Mouse (Mus musculus) bone marrow macrophage, adult 2 months (primary cell): ENCODE results near the gene Tspan18. TPM values are rescaled to one million over a fixed set of nuclear protein-coding genes. Genes with fewer than 3 reads are reported as not detected.

ENCODE experiments used
- H3K27ac ChIP-seq: 2 replicates; pipeline ENCODE4 v1.5.1; 2012; ENCODE audit warnings: low read depth, low read length; ENCODE audit not compliant: insufficient read depth
- H3K4me1 ChIP-seq: 2 replicates; pipeline ENCODE4 v1.6.1; 2012; ENCODE audit warnings: low read length; ENCODE audit not compliant: control insufficient read depth, insufficient read depth
- H3K4me3 ChIP-seq: 2 replicates; pipeline ENCODE4 v1.5.1; 2012; ENCODE audit warnings: mild to moderate bottlenecking, low read length, moderate library complexity; ENCODE audit not compliant: insufficient read depth
- CTCF ChIP-seq: IDR thresholded peaks from 2 replicates; pipeline ENCODE4 v1.5.1; 2012; ENCODE audit warnings: low read depth, mild to moderate bottlenecking, low read length, moderate library complexity
- POLR2A ChIP-seq: IDR thresholded peaks from 2 replicates; pipeline ENCODE4 v1.6.1; 2012; ENCODE audit warnings: mild to moderate bottlenecking, low read depth, low read length, borderline replicate concordance
- polyA plus RNA-seq: library from polyadenylated mRNA; stranded (reverse); fragments of >200 nt; gene quantifications from 2 replicates; pipeline ENCODE4 v1.2.4, GENCODE M21; 2012; ENCODE audit not compliant: missing spikeins, insufficient read depth, insufficient read length

Tspan18 gene
- polyA plus RNA-seq, 1 experiment: not detected

- H3K27ac ChIP-seq: no peak overlapping the region
- TF ChIP-seq CTCF (no peak), POLR2A (no peak)
- no peak overlapping the region for H3K4me3 ChIP-seq
- no peaks in the 10 kb centered on the region for H3K4me1 ChIP-seq
Observed at GRCm38 (mm10) chr2:93269611-93270010, 64.7 kb downstream of the Tspan18 start.

GRCm38 (mm10) chr2:93268711-93269270 lies 65.5 kb downstream of the Tspan18 start:
- TF ChIP-seq POLR2A (no peak), CTCF (no peak)
- no peaks in the 10 kb centered on the region for H3K4me1 ChIP-seq
- no peak overlapping the region for H3K27ac ChIP-seq
- H3K4me3 ChIP-seq: no peak overlapping the region

DNA sequence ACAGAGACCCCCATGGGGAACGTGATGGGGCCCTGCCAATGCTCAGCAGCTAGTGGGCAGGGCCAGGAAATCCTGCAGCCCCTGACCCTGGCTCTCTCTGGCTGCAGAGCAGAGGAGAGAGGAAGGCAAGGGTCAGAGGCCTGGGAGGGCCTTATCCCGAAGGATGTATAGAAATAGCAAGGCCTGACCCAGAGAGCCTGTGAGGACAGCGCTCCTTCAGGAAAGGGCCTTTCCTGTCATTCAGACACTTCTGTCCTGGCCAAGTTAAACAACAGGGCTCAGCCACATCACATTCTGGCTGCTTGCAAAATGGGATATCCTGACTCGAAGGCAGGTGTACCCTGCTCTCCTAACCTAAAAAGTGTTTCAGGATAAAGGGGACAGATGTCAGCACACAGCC lies 66.5 kb downstream of the Tspan18 start:
- TF ChIP-seq POLR2A (no peak), CTCF (no peak)
- Histone ChIP-seq H3K4me3 (no peak overlapping the region), H3K27ac (no peak overlapping the region), H3K4me1 (no peaks in the 10 kb centered on the region)

DNA sequence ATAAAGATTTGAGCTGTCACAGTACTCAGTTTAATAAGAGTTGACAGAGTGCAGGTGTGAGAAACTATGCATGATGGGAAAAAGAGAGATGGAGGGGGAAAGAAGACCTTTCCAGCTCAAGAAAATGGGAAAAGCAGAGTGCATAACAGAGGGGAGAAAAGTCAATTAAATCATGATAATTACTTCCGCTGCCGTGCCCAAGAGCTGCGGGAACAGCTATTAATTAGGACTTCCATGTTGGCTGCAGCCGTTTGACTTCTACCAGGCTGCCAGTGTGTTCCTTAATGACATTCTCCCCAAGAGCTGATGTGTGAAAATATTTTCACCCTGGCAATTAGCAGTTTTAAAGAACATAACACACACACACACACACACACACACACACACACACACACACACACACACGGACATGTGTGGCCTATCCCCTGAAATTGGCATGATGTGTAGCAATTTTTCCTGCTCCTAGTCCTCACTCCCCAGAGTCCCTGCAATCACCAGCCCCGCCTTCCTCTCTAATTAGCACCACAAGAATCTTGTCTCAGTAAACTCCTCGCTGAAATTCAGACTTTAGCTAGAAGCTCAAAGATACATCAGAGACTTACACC lies 67.6 kb downstream of the Tspan18 start:
- H3K27ac ChIP-seq: no peak overlapping the region
- no peak overlapping the region for H3K4me3 ChIP-seq
- peaks cover 3% of the 10 kb centered on the region; the same call in 1 of the 2 replicates for H3K4me1 ChIP-seq
- TF ChIP-seq POLR2A: no peak
- TF ChIP-seq CTCF: no peak

GRCm38 (mm10) chr2:93262291-93263285 lies 71.7 kb downstream of the Tspan18 start:
- Histone ChIP-seq H3K27ac (no peak overlapping the region), H3K4me3 (no peak overlapping the region), H3K4me1 (peaks cover 6% of the 10 kb centered on the region; the same call in 1 of the 2 replicates)
- no peak for TF ChIP-seq CTCF
- no peak for TF ChIP-seq POLR2A

GRCm38 (mm10) chr2:93261521-93262290 lies 72.6 kb downstream of the Tspan18 start:
- Histone ChIP-seq H3K27ac (no peak overlapping the region), H3K4me3 (no peak overlapping the region), H3K4me1 (peaks cover 6% of the 10 kb centered on the region; the same call in 1 of the 2 replicates)
- TF ChIP-seq POLR2A (no peak), CTCF (no peak)

DNA sequence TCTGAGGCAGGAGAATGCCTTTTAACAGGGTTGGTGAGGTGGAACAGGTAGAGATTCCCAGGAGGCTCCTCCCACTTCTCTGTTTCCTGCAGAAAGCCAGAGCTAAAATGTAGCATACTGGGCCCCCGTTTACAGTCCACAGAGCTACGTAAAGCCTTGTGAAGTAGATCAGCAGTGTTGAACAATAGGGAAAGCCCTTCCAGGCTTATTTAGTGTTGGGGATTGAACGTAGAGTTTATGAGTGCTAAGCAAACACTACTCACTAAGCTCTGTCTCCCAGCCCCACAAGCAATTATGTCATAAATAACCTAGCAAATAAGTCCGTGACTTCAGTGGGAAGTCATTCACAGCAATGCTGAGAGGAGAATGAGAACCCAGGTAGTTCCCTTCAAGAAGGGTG lies 76.7 kb downstream of the Tspan18 start:
- H3K4me1 ChIP-seq: peaks cover 6% of the 10 kb centered on the region; the same call in 1 of the 2 replicates
- H3K4me3 ChIP-seq: no peak overlapping the region
- no peak overlapping the region for H3K27ac ChIP-seq
- no peak for TF ChIP-seq CTCF
- TF ChIP-seq POLR2A: no peak

GRCm38 (mm10) chr2:93256735-93257405 lies 77.4 kb downstream of the Tspan18 start:
- TF ChIP-seq CTCF (no peak), POLR2A (no peak)
- Histone ChIP-seq H3K4me3 (no peak overlapping the region), H3K4me1 (peaks cover 2% of the 10 kb centered on the region; the same call in 1 of the 2 replicates), H3K27ac (no peak overlapping the region)

DNA sequence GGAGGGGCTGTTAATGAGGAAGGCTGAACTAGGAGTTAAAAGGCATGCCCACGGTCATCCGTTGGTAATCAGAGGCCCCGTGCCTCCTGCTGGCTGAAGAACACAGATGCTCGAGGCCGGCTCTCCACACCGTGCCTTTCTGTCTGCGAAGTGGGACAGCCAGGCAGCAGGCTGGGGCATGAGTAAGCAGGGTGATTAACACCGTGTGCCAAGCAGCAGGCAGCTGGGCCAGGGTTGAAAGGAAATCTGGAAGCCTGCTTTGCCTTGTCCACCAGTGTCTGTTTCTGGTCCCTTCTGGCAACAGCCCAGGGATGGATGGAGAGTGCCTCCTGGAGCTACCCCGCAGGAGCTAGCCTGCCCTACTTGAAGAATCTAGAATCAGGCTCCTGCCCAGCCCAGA lies 81.9 kb downstream of the Tspan18 start:
- Histone ChIP-seq H3K4me3 (no peak overlapping the region), H3K27ac (no peak overlapping the region), H3K4me1 (no peaks in the 10 kb centered on the region)
- TF ChIP-seq POLR2A (no peak), CTCF (no peak)

- TF ChIP-seq CTCF (no peak), POLR2A (no peak)
- no peaks in the 10 kb centered on the region for H3K4me1 ChIP-seq
- H3K4me3 ChIP-seq: no peak overlapping the region
- no peak overlapping the region for H3K27ac ChIP-seq
Observed at GRCm38 (mm10) chr2:93250611-93251010, 83.7 kb downstream of the Tspan18 start.
